Mouse (Mus musculus) urinary bladder, postnatal 10 days (tissue): ENCODE measurements around the gene Cdkl5.
A peak's percentile ranks its signal among the peaks of the same experiment; 100 is the strongest.
"Not testable (repeated sequence)": the region's sequence is repeated elsewhere in the genome, so short reads cannot be mapped to it uniquely, and the experiment has no call there.

Experiments
- DNase-seq: peaks from one replicate; pipeline ENCODE4 v3.0.0; 2022; ENCODE audit warnings: low spot score

Cdkl5 gene

DNA sequence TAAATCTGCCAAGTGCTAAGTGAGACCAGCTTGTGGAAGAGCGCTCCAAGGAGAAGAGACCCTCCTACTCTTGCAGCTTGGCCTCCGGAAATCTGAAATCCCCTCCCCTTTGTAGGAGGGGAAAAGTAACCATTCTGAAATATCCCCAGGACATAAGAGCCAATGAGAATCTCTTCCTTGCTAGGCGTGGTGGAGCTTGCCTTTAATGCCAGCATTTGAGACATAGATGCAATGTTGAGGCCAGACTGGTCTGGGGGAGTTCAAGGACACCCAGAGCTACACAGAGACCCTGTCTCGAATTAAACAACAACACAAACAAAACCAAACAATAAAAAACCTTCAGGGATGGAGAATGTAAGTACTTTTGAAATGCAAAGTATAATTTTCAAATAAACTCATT, 87.6 kb downstream of the Cdkl5 start, which contains the start of gene Gja6:
Gene Gja6, minus strand, starts transcription at position 101 of the 400 bp plus-strand sequence.
- DNase-seq: no peak

DNA sequence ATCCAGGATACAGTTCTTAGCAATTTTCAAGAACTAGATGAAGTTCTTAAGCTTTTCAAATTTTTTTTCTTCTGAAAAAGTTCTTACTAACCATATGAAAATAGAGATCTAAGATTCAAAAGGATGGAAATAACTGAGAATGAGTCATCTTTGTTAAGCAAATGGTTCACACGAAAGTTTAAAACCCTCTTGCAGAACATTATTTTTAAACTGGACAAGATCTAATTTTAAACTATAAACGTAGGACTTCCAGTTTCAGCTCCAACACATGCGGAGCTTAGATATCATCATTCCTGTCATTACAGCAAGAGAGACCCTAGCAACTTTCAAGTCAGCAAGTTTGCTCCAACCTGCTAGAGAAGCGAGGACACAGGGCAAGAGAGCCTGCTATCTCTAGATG, 88.0 kb downstream of the Cdkl5 start:
- DNase-seq: no peak

- DNase-seq: no peak
Measured at GRCm38 (mm10) chrX:160905913-160906312, 88.6 kb downstream of the Cdkl5 start.

- DNase-seq: no peak
Measured at GRCm38 (mm10) chrX:160905041-160905678, 89.3 kb downstream of the Cdkl5 start.

GRCm38 (mm10) chrX:160901118-160901517, 93.4 kb downstream of the Cdkl5 start:
- DNase-seq: no peak

- DNase-seq: no peak
Measured at GRCm38 (mm10) chrX:160892077-160892476, 102.4 kb downstream of the Cdkl5 start.

- DNase-seq: no peak
Measured at GRCm38 (mm10) chrX:160886301-160886700, 108.2 kb downstream of the Cdkl5 start.

- DNase-seq: no peak
Measured at GRCm38 (mm10) chrX:160866576-160866975, 127.9 kb downstream of the Cdkl5 start.

DNA sequence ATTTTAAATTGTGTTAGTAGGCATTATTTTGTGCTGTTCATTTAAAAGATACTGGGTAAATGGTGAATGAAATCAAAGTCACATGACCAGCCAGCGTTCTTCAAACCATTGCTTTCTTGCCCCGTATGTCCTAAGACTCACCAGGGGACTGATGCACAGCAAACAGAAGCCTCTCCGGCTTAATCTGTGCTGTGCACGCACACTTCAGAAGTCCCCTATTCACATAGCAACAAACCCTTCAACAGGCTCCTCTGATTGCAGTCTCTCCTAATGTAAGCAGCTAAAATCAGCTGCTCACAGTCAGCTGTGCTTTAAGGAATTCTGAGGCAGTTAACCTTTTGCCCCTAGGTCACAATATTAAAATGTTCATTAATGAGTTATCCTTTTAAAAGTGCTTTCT, 129.5 kb downstream of the Cdkl5 start:
- DNase-seq: no peak

DNA sequence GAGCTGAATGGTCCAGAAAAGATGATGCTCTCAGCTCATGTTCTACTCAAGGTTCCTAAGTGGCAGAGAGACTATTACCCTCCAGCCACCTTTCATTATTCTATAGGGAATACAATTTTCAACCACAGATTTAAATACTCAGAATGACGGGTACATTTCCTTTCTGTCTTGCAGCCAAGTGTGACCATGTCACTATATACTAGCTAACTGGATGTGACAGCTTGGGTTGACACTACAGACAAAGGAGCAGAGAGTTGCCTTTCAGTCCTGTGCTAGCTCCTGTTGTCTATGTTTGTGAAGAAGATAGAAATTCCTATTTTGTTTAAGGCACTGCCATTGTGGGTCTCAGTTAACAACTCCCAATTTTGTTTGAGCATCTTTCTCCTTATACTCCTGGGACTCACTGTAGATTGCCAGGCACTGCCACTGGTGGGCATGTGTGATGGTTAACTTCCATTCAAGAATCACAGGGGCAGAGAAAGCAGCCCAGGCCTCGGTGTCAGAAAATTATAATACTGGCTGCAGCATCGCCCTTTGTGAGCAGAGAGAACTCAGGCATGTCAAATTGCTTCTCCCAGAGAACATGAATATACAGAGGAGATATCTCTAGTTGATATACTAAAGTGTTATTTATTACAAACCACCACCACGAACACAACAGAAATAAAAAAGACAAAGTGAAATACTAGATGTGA, 130.7 kb downstream of the Cdkl5 start:
- no peak for DNase-seq

DNA sequence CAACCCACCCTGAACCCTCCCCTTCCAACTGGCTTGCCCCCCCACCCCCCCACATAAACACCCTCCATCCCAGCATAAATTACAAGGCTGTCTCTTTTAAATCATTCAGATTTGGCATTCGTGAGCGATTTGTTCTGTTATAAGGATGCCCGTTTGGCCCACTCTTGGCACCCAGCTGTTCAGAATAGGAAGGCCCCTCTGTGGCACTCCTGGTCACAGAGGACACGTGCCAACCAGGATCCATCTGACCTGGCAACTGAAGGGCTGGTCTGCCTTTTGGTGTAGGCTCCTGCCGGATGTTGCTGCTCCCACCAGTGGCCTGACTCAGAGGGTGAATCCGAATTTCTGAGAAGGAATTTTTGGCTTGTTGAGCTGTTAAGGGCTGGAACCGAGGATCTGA, 186.3 kb downstream of the Cdkl5 start:
- no peak for DNase-seq

- no peak for DNase-seq
Measured at GRCm38 (mm10) chrX:160804409-160805150, 189.9 kb downstream of the Cdkl5 start.

GRCm38 (mm10) chrX:160794920-160795319, 199.6 kb downstream of the Cdkl5 start:
- DNase-seq: no peak

DNA sequence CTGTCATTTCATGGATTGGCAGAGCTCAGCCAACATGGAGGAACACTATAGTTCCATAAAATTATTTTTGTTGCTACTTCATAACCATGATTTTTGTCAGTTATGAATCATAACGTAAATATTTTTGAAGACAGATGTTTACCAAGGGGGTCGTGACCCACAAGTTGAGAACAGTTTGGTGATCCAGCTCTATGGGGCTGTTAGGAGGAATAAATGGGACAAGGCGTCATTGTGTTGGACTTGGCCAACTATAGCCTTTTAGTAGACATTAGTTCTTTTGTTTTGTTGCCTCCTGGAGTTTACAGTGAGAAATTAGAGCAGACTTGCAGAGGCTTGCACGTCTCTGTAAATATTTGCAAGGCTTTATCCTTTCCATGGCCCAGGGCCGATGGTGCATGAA, 212.2 kb downstream of the Cdkl5 start:
- no peak for DNase-seq

DNA sequence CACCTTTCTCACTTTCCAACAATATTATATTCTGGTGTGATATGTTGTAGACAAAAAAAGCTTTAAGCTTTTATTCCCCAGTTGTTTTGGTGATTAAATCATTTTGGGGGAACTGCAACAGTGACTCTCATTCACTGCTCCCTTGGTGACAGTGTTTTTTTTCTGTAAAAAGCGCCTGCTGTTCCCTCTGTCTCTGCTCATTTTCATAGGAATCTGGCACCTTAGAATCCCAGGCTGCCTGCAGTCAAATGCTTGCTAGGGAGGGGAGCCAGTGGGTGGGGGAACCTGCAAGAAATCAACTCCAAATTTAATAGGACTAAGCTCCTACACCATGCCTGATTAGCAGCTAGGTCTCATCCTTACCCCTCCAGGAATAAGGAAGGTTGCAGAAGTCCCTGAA, 221.5 kb downstream of the Cdkl5 start:
- DNase-seq: no peak

DNA sequence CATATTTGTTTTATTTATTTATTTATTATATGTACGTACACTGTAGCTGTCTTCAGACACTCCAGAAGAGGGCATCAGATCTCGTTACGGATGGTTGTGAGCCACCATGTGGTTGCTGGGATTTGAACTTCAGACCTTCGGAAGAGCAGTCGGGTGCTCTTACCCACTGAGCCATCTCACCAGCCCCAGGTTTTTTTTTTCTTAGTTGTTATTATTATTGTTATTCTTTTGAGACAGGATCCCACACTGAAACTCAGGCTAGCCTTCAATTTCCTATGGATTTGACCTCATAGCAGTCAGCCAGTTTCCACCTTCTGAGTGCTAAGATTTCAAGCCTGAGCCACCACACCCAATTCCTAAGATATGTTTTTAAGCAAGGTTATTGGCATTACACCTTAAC, 224.9 kb downstream of the Cdkl5 start:
- DNase-seq: not testable (repeated sequence)

DNA sequence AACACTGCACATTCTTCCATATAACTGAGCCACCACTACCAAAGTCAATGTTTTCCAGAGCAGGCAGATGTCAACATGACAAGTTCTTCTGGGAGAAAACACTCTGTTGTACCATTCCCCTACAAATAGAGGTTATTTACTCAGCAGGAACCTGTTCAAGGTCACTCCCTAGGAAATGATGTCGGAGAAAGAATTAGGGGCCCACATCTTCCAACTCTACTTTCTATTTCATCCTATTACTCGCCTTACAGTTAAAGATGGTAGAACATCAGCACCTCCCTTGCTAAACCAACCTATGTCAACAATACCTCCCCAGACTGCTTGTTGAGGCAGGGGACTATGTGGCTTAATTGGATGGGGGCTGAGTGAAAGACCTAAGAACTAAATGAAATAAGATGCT, 226.8 kb downstream of the Cdkl5 start, which contains the start of gene Rs1:
Gene Rs1, plus strand, starts transcription at position 301 of the 400 bp plus-strand sequence.
- DNase-seq: no peak

- DNase-seq: no peak
Measured at GRCm38 (mm10) chrX:160766233-160766616, 228.3 kb downstream of the Cdkl5 start.

DNA sequence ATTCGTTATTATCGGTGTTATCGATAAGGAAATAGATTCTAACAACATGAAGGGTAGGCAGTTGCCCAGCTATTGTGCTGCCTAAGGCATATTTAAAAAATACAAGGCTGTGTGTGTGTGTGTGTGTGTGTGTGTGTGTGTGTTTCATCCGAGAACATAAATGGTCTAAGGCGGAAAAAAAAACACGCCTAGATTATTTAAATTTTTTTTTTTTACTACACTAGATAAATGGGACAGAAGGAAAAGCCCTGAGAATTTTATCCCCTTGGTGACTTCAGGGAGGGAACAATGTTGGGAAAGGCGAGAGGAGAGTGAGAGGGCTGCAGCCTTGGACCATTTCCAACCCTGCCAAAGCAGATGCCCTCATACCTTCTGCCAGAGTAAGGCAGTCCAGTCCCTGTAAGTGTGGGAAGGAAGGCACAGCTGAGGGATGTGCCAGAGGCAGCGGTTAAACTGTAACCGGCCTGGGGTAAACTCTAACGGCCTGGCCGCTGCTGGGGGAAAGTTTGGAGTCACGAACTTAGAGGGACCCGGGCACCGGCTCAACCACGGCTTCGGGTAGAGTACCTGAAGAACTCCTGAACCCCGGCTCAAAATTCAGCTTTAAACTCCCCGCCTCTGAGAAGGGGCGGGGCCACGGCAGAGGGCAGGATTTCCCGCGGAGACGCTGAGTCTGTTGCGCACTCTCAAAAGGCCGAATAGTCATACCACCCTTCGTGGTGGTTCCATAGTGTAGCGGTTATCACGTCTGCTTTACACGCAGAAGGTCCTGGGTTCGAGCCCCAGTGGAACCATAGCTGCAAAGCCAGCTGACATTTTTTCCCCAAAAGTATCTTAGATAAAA, 228.9 kb downstream of the Cdkl5 start:
- DNase-seq: peak; percentile 70

DNA sequence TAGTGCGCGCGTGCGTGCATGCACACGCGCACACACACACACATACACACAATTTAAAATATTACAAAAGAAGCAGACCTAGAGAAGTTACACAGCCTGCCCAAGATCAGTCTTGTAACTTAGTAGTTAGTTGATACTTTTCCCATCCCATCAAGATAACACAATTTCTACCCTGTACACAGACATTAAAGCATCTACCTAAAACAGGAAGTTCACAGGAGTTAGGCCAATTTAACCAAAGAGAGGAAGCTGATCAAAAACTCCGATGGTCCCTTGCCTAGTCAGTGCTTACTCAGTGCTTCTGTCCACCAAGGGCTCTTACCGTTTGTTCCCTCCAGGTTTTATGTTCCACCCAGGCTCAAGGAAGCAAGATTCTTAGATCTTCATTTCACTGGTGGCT, 243.7 kb downstream of the Cdkl5 start:
- no peak for DNase-seq

DNA sequence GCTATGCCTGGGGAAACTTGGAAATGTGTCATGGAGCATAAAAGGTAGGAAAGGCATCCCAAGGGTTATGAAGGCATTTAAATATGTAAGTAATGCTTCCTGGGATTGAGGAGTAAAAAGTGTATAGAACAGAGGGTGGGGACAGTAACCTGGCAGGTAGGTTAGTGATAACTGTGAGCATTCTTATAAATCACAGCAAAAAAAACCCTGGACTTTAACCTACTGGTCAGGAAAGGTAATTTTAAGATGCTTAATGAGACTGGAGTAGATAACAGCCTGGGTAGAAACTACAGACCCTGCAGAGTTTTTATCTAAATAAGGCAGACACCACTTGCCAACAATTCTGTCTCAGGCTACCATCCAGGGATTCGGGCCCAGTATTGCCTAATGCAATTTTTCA, 245.9 kb downstream of the Cdkl5 start:
- no peak for DNase-seq

DNA sequence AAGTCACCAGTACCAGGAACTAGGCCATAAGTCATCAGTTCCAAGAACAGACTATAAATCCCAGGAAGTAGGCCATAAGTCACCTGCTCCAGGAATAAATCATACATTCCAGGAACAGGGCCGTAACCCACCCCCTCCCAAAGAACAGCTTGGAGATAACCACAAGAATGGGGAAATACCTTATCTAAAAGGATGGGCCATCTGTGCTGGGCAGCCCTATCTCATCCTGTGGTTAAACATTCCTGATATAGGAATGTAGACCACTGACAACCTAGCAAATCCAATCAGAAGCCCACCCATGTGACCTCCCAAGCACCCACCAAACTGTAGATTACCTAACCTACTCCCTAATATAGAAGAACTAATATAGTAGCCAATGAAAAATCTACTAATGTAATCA, 249.1 kb downstream of the Cdkl5 start:
- DNase-seq: no peak
